Mouse (Mus musculus) embryonic facial prominence, embryonic 10.5 days (tissue): ENCODE measurements around the gene Fcgrt. TPM values are rescaled to one million over a fixed set of nuclear protein-coding genes. Genes with fewer than 3 reads are reported as not detected.
A peak's percentile ranks its signal among the peaks of the same experiment; 100 is the strongest.
"Not testable (repeated sequence)": the region's sequence is repeated elsewhere in the genome, so short reads cannot be mapped to it uniquely, and the experiment has no call there.

Source experiments
- DNase-seq: peaks from one replicate; pipeline ENCODE4 v3.0.0-alpha.2; 2017; ENCODE audit warnings: low spot score
- H3K27ac ChIP-seq: fragments of 300-500 bp; sonication (generic); replicated peaks from 2 replicates; pipeline ENCODE4 v1.5.1; 2016; ENCODE audit warnings: mild to moderate bottlenecking
- H3K27me3 ChIP-seq: fragments of 300-500 bp; sonication (generic); replicated peaks from 2 replicates; pipeline ENCODE4 v1.6.1; 2016; ENCODE audit warnings: low read depth, mild to moderate bottlenecking; ENCODE audit not compliant: poor library complexity, severe bottlenecking
- H3K36me3 ChIP-seq: fragments of 300-500 bp; sonication (generic); replicated peaks from 2 replicates; pipeline ENCODE4 v1.6.1; 2016; ENCODE audit warnings: mild to moderate bottlenecking, moderate library complexity
- H3K4me1 ChIP-seq: fragments of 300-500 bp; sonication (generic); 2 replicates; pipeline ENCODE4 v1.6.1; 2016
- H3K4me3 ChIP-seq: fragments of 300-500 bp; sonication (generic); 2 replicates; pipeline ENCODE4 v1.5.1; 2016; ENCODE audit warnings: mild to moderate bottlenecking, moderate library complexity
- H3K9me3 ChIP-seq: fragments of 300-500 bp; sonication (generic); 2 replicates; pipeline ENCODE4 v1.6.1; 2016; ENCODE audit warnings: mild to moderate bottlenecking
- WGBS: fragments of 180-500 bp; shearing (Covaris S2); methylation state at CpG from one replicate; pipeline ENCODE4 v1.1.7; 2016; 5-methylcytosine and 5-hydroxymethylcytosine counted together
- polyA plus RNA-seq: library from polyadenylated mRNA; unstranded; fragments of >200 nt; fragmentation: Nextera tagmentation; extraction: Ambion mirVana; gene quantifications from 2 replicates; pipeline ENCODE4 v1.2.1, GENCODE M21; 2016

The Fcgrt gene
- 6.0 and 7.0 TPM in 2 replicates for polyA plus RNA-seq

DNA sequence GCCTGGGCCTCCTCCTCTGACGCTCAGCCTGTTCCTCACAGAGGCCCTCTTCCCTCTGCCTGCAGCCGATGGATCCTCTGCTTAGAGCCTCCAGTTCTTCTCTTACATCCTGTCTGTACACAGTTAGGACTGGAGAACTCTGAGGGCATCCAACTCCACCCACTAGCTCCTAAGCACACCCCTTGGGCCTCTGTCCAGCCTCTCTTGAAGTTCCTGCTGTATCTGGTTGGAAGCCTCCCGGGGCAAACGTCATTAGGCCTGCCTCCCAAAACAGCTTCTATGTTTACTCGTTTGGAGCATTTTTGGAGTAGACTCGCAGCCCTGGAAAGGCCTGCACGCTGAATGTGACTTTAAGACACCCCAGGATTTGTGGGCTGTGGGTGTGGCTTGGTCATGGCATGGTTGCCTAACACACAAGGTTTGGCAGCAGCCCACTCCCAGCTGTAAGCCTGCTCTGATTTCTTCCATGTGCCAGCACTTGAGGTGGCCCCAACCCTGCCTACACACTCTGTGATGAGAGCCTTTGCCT, at the start of gene Fcgrt:
Gene Fcgrt (minus strand): TSS at position 200 of the 529 bp plus-strand sequence.
- H3K4me1 ChIP-seq: peaks cover 36% of the 10 kb centered on the region
- H3K27ac ChIP-seq: peak within 1 kb of the TSS; percentile 82
- peak within 1 kb of the TSS; percentile 36 for H3K4me3 ChIP-seq
- DNase-seq: peak; percentile 23
- H3K9me3 ChIP-seq: no peaks in the 10 kb centered on the region
- H3K27me3 ChIP-seq: no peaks in the 10 kb centered on the region
- 68% methylated on average over 7 of the region's 7 CpGs for WGBS
- H3K36me3 ChIP-seq: no peaks in the 10 kb centered on the region

DNA sequence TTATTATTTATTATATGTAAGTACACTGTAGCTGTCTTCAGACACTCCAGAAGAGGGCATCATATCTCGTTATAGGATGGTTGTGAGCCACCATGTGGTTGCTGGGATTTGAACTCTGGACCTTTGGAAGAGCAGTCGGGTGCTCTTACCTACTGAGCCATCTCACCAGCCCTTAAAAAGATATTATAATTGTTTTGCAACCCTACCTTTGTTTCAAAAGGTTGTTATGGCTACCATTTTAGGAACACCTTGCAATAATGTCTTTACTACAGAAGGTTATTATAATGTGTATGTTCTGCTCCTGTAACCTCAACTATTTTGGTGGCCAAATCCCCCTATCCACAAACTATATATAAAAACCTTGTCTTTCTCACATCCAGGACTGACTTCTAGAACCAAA, 49.4 kb upstream of the Fcgrt start:
- peaks cover 33% of the 10 kb centered on the region for H3K36me3 ChIP-seq
- H3K9me3 ChIP-seq, H3K27me3 ChIP-seq, DNase-seq: not testable (repeated sequence)
- peak overlapping the region; percentile 97; the same call in 1 of the 2 replicates for H3K27ac ChIP-seq
- H3K4me1 ChIP-seq: peaks cover 45% of the 10 kb centered on the region
- 93% methylated on average over 2 of the region's 2 CpGs for whole genome bisulfite sequencing
- H3K4me3 ChIP-seq: peak overlapping the region; percentile 73

DNA sequence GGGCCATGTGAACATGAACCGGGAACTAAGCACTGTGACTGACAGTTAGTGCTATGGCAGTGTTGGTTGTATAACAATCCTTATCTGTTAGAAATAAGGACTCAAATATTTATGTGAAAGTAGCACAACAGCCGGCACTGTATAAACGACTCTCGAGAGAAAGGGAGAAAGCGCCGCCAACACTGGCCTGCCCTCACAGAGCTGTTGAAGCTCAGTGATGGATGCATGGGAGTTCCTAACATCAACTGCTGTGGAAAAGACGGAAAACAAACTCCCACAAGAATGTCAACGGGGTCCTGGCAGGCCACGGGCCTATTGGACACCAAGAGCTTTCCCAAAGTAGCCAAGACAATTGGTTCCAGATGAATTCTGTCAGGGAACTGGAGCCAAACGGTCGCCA, 47.7 kb upstream of the Fcgrt start:
- H3K9me3 ChIP-seq: no peaks in the 10 kb centered on the region
- H3K27me3 ChIP-seq: no peaks in the 10 kb centered on the region
- H3K27ac ChIP-seq: peak overlapping the region; percentile 75; the same call in 1 of the 2 replicates
- H3K4me1 ChIP-seq: peaks cover 45% of the 10 kb centered on the region
- 49% methylated on average over 11 of the region's 11 CpGs for WGBS
- peaks cover 35% of the 10 kb centered on the region for H3K36me3 ChIP-seq
- no peak overlapping the region for H3K4me3 ChIP-seq
- DNase-seq: peak; percentile 48

DNA sequence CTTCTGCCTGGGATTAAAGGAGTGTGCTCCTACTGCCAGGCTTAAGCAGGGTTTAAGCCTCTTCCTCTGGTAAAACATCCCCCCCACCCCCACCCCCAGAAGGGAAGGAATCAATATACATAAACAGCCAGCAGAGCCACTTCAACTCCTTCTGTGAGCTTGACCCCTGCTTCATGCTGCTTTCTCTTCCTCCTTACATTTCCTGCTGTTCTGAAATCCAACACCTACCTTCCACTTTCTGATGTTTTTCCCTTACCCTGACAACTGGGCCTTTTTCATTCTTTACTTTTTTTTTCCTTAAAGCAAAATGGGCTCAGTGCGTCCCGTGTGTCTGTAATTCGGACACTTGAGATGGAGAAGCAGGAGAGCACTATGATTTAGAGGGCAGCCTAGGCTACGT, 46.7 kb upstream of the Fcgrt start:
- 53% methylated on average over 4 of the region's 4 CpGs for WGBS
- Histone ChIP-seq H3K27ac (peak overlapping the region; percentile 75), H3K9me3 (no peaks in the 10 kb centered on the region)

DNA sequence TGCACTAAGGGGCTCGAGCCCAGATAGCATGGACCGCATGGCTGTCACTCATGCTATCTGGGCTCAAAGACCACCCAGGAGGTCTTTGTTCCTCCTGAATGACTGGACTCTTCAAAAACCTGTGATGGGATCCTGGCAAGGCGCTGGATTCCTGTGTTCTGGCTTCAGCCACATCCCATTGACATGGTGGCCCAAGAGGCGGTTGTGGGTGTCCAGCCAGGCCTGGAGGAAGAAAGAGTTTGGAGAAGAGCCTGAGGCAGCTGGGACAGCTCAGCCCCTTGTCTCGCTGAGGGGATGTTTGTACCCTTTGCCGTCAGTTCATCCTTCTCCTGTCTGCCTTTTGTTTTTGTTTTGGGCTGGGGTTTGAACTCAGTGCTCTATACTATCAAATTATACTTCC, 45.9 kb upstream of the Fcgrt start:
- peak overlapping the region; percentile 54; the same call in 1 of the 2 replicates for H3K27ac ChIP-seq
- 49% methylated on average over 6 of the region's 6 CpGs for WGBS

More for the DNA sequence above, 46.7 kb upstream of the Fcgrt start:
- Histone ChIP-seq H3K36me3 (peaks cover 42% of the 10 kb centered on the region), H3K4me3 (0 out of 2 replicates have a peak overlapping the region, but pooled peaks have one; percentile 8), H3K27me3 (no peaks in the 10 kb centered on the region), H3K4me1 (peaks cover 45% of the 10 kb centered on the region)
- no peak for DNase-seq

DNA sequence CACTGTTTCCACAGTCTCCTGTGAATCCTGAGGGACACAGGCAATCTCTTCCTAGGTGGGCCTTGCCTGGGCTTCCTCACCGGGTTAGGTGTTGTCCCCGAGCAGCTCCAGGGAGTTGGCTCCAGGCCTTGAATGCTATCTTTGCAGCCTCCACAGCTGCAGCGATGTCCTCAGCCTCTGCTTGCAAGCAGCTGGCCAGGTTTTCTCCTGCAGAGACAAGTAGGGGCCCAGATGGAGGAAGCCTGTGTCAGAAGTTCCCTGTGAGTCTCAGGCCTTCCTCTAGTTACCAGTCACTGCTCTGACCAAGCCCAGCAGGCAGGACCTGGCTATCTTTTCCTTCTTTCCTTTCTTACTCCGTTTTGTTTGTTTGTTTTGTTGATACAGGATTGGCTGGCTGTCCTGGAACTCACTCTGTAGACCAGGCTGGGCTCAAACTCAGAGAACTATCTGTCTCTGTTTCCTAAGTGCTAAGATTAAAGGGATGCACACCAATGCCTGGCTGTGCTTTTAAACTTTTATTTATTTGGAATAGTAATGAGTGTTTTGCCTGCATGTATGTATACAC, 45.0 kb upstream of the Fcgrt start:
- H3K36me3 ChIP-seq: peaks cover 59% of the 10 kb centered on the region
- H3K9me3 ChIP-seq: no peaks in the 10 kb centered on the region
- H3K4me3 ChIP-seq: no peak overlapping the region
- no peak for DNase-seq
- peaks cover 37% of the 10 kb centered on the region for H3K4me1 ChIP-seq
- H3K27ac ChIP-seq: no peak overlapping the region
- WGBS: 58% methylated on average over 4 of the region's 4 CpGs
- H3K27me3 ChIP-seq: no peaks in the 10 kb centered on the region

More for the DNA sequence above, 45.9 kb upstream of the Fcgrt start:
- DNase-seq: no peak
- H3K4me1 ChIP-seq: peaks cover 37% of the 10 kb centered on the region
- H3K36me3 ChIP-seq: peaks cover 50% of the 10 kb centered on the region
- no peaks in the 10 kb centered on the region for H3K27me3 ChIP-seq
- H3K9me3 ChIP-seq: no peaks in the 10 kb centered on the region
- no peak overlapping the region for H3K4me3 ChIP-seq

DNA sequence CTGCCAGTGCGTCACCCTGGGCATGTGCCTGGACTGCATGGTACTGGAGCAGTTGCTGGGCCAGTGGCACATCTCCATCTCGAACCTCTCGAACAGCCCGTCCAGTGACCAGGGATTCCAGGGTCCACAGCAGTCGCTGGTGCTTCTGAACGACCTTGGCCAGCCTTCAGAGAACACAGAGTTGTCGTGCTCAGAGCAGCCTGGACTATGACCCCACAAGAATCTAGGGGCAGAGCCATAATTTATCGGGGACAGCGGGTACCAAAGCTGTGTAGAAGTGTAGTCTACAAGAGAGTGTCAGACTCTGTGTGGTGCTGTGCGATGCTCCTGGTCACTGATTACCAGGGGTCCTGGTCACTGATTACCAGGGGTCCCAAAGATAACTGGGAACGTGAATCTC, 44.2 kb upstream of the Fcgrt start:
- H3K27me3 ChIP-seq: no peaks in the 10 kb centered on the region
- no peaks in the 10 kb centered on the region for H3K9me3 ChIP-seq
- no peak overlapping the region for H3K4me3 ChIP-seq
- H3K27ac ChIP-seq: no peak overlapping the region
- H3K4me1 ChIP-seq: peaks cover 33% of the 10 kb centered on the region
- H3K36me3 ChIP-seq: peaks cover 66% of the 10 kb centered on the region
- 91% methylated on average over 11 of the region's 11 CpGs for WGBS
- no peak for DNase-seq

DNA sequence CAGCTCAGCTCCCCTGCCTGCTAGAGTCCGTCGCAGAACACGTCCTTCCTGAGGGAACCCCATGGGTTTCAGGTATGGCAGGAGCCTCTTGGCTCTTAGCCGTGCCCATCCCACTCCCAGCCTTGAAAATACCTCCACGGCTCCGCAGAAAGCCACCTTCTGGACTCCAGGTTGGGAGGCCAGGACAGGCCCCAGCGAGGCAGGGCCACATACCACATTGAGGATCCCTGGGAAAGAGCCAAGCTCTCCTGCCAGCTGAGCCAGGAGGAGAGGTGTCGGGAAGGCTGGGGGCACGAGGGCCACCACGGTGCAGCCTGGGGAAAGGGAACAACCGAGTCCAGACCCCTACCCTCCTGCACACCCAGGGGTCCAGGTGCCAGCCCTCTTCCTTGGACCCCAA, 43.6 kb upstream of the Fcgrt start:
- WGBS: 93% methylated on average over 11 of the region's 11 CpGs
- DNase-seq: no peak
- Histone ChIP-seq H3K4me1 (peaks cover 33% of the 10 kb centered on the region), H3K27me3 (no peaks in the 10 kb centered on the region), H3K9me3 (no peaks in the 10 kb centered on the region), H3K27ac (no peak overlapping the region), H3K4me3 (no peak overlapping the region), H3K36me3 (peaks cover 72% of the 10 kb centered on the region)

DNA sequence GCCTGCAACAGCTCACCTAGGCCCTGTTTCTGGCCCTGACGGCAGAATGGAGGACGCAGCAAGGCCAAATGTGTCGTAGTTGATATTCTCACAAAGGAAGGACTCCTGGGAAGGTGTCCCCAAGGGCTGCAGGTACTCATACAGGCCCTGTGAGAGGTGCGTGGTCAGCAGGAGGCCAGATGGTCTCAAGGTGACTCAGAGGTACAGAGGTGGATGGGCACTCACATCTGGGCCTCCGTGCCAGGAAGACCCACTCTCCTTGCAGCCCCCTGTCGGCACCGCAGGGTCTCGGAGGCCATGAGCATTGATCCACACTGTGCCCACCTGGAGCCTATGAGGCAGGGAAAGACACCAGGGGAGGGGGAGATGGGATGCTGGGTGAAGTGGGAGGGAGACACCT, 41.8 kb upstream of the Fcgrt start:
- H3K4me3 ChIP-seq: 0 out of 2 replicates have a peak overlapping the region, but pooled peaks have one; percentile 11
- H3K36me3 ChIP-seq: peaks cover 84% of the 10 kb centered on the region
- peaks cover 16% of the 10 kb centered on the region for H3K4me1 ChIP-seq
- DNase-seq: no peak
- H3K9me3 ChIP-seq: no peaks in the 10 kb centered on the region
- no peaks in the 10 kb centered on the region for H3K27me3 ChIP-seq
- 92% methylated on average over 8 of the region's 8 CpGs for WGBS
- no peak overlapping the region for H3K27ac ChIP-seq

DNA sequence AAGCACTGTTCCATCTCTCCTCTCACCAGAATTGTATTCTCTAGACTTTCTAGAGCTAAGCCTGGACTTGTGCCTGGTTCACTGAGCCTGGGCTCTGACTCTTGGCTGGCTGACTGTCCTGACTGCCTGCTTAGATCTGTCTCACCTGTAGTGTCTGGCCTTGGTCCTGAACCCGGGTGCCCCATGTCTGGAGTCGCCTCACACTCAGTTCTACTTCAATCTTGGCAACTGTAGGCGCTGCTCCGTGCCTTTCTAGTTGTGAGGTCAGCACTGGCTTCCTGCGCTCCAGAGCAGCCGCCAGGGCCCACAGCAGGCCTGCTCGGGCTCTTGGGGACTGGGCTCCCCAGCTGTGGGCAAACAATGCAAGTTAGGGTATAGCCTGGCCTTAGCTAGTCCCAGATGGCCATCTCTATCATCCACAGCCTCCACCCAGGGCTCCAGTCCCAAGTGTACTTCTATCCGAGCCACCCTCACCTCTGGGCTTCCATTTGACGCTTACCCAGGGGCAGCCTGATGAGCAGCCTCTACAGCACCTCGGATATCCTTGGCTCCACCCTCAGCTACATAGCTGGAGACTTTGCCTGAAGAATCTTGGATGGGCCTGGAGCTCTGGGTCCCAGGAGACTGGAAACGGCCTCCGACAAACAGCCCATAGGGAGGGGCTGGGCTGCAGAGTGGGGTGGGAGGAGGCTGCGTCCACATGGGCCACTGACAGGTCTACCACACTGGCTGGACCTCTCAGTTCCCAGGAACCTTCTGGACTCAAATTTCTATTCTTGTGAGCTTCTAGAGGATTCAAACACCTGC, 40.9 kb upstream of the Fcgrt start:
- WGBS: 91% methylated on average over 13 of the region's 13 CpGs
- DNase-seq: no peak
- H3K36me3 ChIP-seq: peaks cover 83% of the 10 kb centered on the region
- H3K9me3 ChIP-seq: no peaks in the 10 kb centered on the region
- H3K4me1 ChIP-seq: peaks cover 11% of the 10 kb centered on the region
- H3K27me3 ChIP-seq: no peaks in the 10 kb centered on the region
- H3K4me3 ChIP-seq: peak overlapping the region; percentile 11; the same call in 1 of the 2 replicates
- no peak overlapping the region for H3K27ac ChIP-seq

DNA sequence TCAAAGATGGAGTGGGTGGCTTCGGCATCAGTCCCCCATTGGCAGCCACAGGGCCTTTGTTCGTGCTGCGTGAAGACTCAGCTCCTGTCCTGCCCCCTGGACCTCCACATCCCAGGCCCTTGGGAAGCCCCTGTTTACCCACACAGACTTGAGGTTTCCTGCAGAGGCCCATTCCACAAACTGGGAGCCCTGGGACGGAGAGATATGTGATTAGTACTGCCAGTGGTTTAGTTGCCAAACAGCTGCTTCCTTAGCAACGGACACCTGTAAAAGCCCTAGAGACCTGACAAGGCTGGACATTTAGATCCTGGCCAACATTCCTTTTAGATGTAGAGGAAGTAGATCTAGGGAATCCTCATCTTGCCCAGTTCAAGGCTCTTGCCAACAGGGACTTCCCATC, 38.3 kb upstream of the Fcgrt start:
- Histone ChIP-seq H3K4me3 (no peak overlapping the region), H3K27me3 (peaks cover 8% of the 10 kb centered on the region), H3K27ac (no peak overlapping the region), H3K9me3 (no peaks in the 10 kb centered on the region), H3K36me3 (peaks cover 58% of the 10 kb centered on the region), H3K4me1 (peaks cover 4% of the 10 kb centered on the region; the same call in 1 of the 2 replicates)
- WGBS: 88% methylated on average over 5 of the region's 5 CpGs
- no peak for DNase-seq

DNA sequence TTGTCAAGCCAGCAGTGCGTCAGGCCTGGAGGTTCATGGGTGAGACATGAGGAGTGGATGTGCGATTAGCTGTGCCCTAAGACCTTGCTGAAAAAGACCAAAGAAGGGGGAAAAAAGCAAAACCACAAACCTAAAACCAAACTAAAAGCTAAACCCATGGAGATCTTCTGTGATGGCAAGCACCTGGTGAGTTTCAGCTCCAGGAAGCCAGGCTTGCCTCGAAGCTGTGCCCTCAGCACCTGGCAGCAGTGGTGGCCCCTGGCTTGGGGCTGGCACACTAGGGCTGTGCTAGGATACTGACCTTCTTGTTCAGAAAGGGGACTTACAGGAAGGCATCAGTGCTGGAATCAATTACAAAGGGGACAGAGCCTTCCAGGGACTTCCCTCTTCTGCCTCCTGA, 37.7 kb upstream of the Fcgrt start:
- Histone ChIP-seq H3K36me3 (peaks cover 52% of the 10 kb centered on the region), H3K9me3 (no peaks in the 10 kb centered on the region), H3K27ac (no peak overlapping the region), H3K4me3 (no peak overlapping the region), H3K27me3 (peaks cover 13% of the 10 kb centered on the region), H3K4me1 (peaks cover 4% of the 10 kb centered on the region; the same call in 1 of the 2 replicates)
- DNase-seq: no peak
- WGBS: 87% methylated on average over 3 of the region's 3 CpGs
